Mouse (Mus musculus) myocyte (in vitro differentiated cells): Measurements from ENCODE around the gene Heatr1. TPM values are rescaled to one million over a fixed set of nuclear protein-coding genes. Genes with fewer than 3 reads are reported as not detected.

Experiments
- H3K27me3 ChIP-seq: one replicate; pipeline ENCODE4 v1.6.1; 2011; ENCODE audit not compliant: control insufficient read depth, insufficient read depth, insufficient read length
- H3K36me3 ChIP-seq: one replicate; pipeline ENCODE4 v1.6.1; 2011; ENCODE audit not compliant: control insufficient read depth, insufficient read depth
- H3K4me2 ChIP-seq: one replicate; pipeline ENCODE4 v1.6.1; 2011; ENCODE audit warnings: low read depth, control low read depth
- H3K4me3 ChIP-seq: one replicate; pipeline ENCODE4 v1.5.1; 2011; ENCODE audit warnings: mild to moderate bottlenecking, control low read depth, moderate library complexity
- H3K79me2 ChIP-seq: one replicate; pipeline ENCODE4 v1.6.1; 2011; ENCODE audit not compliant: control insufficient read depth, insufficient read depth
- H3ac ChIP-seq: one replicate; pipeline ENCODE4 v1.6.1; 2011; ENCODE audit not compliant: control insufficient read depth, insufficient read length
- CEBPB ChIP-seq: IDR thresholded peaks from 2 replicates; pipeline ENCODE4 v1.6.1; 2011; ENCODE audit warnings: mild to moderate bottlenecking, moderate library complexity; ENCODE audit not compliant: poor library complexity, insufficient read depth, severe bottlenecking
- E2F4 ChIP-seq: IDR thresholded peaks from one replicate; pipeline ENCODE4 v1.6.1; 2011; ENCODE audit warnings: mild to moderate bottlenecking, control low read depth, moderate library complexity; ENCODE audit not compliant: insufficient read depth
- MAX ChIP-seq: IDR thresholded peaks from one replicate; pipeline ENCODE4 v1.6.1; 2011; ENCODE audit warnings: low read depth, mild to moderate bottlenecking, control low read depth
- MYOD1 ChIP-seq, 3 experiments: IDR thresholded peaks; one replicate each; pipeline ENCODE4 v1.6.1; 2011; ENCODE audit warnings: control low read depth in 2 of 3, low read depth in 2 of 3, mild to moderate bottlenecking in 2 of 3, moderate library complexity in 1 of 3; ENCODE audit not compliant: insufficient read length in 2 of 3, control insufficient read depth in 1 of 3
- MYOG ChIP-seq, 3 experiments: IDR thresholded peaks; one replicate each; pipeline ENCODE4 v1.6.1; 2011; ENCODE audit warnings: control low read depth in 2 of 3, low read depth in 2 of 3, mild to moderate bottlenecking in 2 of 3; ENCODE audit not compliant: insufficient read length in 2 of 3, control insufficient read depth in 1 of 3, insufficient read depth in 1 of 3
- POLR2A ChIP-seq: IDR thresholded peaks from one replicate; pipeline ENCODE4 v1.6.1; 2011; ENCODE audit warnings: low read depth, mild to moderate bottlenecking, control low read depth, moderate library complexity; ENCODE audit not compliant: insufficient read length
- POLR2AphosphoS2 ChIP-seq: IDR thresholded peaks from one replicate; pipeline ENCODE4 v1.6.1; 2011; ENCODE audit warnings: low read depth, control low read depth; ENCODE audit not compliant: insufficient read length
- REST ChIP-seq: IDR thresholded peaks from one replicate; pipeline ENCODE4 v1.6.1; 2011; ENCODE audit warnings: mild to moderate bottlenecking, control low read depth, moderate library complexity; ENCODE audit not compliant: insufficient read depth, insufficient read length
- SRF ChIP-seq: IDR thresholded peaks from one replicate; pipeline ENCODE4 v1.6.1; 2011; ENCODE audit warnings: low read depth; ENCODE audit not compliant: control insufficient read depth, insufficient read length
- TCF12 ChIP-seq: IDR thresholded peaks from one replicate; pipeline ENCODE4 v1.6.1; 2011; ENCODE audit warnings: mild to moderate bottlenecking, control low read depth; ENCODE audit not compliant: poor library complexity, insufficient read depth, severe bottlenecking
- TCF3 ChIP-seq: IDR thresholded peaks from one replicate; pipeline ENCODE4 v1.6.1; 2011; ENCODE audit warnings: low read depth, control low read depth; ENCODE audit not compliant: insufficient read length
- USF1 ChIP-seq: IDR thresholded peaks from one replicate; pipeline ENCODE4 v1.6.1; 2011; ENCODE audit warnings: low read depth, mild to moderate bottlenecking, control low read depth, moderate library complexity
- polyA plus RNA-seq: library from polyadenylated mRNA; unstranded; fragments of >200 nt; fragmentation: generic; extraction: Trizol; gene quantifications from one replicate; pipeline ENCODE4 v1.2.1, GENCODE M21; 2012; ENCODE audit warnings: missing spikeins

The Heatr1 gene
- polyA plus RNA-seq, 1 experiment = 23.6 TPM

- Histone ChIP-seq H3K36me3 (peaks cover 58% of the 10 kb centered on the region), H3ac (no peak overlapping the region), H3K27me3 (no peaks in the 10 kb centered on the region), H3K4me2 (no peak overlapping the region), H3K4me3 (no peak overlapping the region), H3K79me2 (no peaks in the 10 kb centered on the region)
- no peak for TF ChIP-seq POLR2AphosphoS2
- TF ChIP-seq REST = no peak
- TF ChIP-seq POLR2A = no peak
- TF ChIP-seq MYOG (IDR thresholded peaks at IDR 0.05; ENCODE audit: control insufficient read depth in 1 of 3, insufficient read depth in 1 of 3, insufficient read length in 2 of 3, low read depth in 2 of 3) = no peak
- TF ChIP-seq MAX = no peak
- no peak for TF ChIP-seq TCF3
- no peak for TF ChIP-seq USF1
- TF ChIP-seq SRF = no peak
- TF ChIP-seq TCF12 = no peak
- no peak for TF ChIP-seq MYOD1 (IDR thresholded peaks at IDR 0.05; ENCODE audit: control insufficient read depth in 1 of 3, insufficient read length in 2 of 3, low read depth in 2 of 3)
- no peak for TF ChIP-seq E2F4
These were observed 25.8 kb downstream of the Heatr1 start for GRCm38 (mm10) chr13:12420596-12420995.

GRCm38 (mm10) chr13:12428556-12428955 lies 33.7 kb downstream of the Heatr1 start:
- H3K79me2 ChIP-seq = no peaks in the 10 kb centered on the region
- TF ChIP-seq USF1 (no peak), REST (no peak), SRF (no peak)
- H3K4me2 ChIP-seq = no peak overlapping the region
- no peak overlapping the region for H3ac ChIP-seq
- no peak overlapping the region for H3K4me3 ChIP-seq
- H3K27me3 ChIP-seq = no peaks in the 10 kb centered on the region
- peaks cover 65% of the 10 kb centered on the region for H3K36me3 ChIP-seq

GRCm38 (mm10) chr13:12433843-12434242 lies 39.0 kb downstream of the Heatr1 start:
- Histone ChIP-seq H3K4me3 (no peak overlapping the region), H3K4me2 (no peak overlapping the region), H3K79me2 (no peaks in the 10 kb centered on the region), H3ac (no peak overlapping the region), H3K36me3 (peaks cover 47% of the 10 kb centered on the region), H3K27me3 (no peaks in the 10 kb centered on the region)
- TF ChIP-seq USF1 (no peak), REST (no peak), POLR2AphosphoS2 (no peak), TCF12 (no peak), MYOG (IDR thresholded peaks at IDR 0.05; ENCODE audit: control insufficient read depth in 1 of 3, insufficient read depth in 1 of 3, insufficient read length in 2 of 3, low read depth in 2 of 3) (no peak), CEBPB (no peak), SRF (no peak), E2F4 (no peak), TCF3 (no peak), POLR2A (no peak), MAX (no peak), MYOD1 (IDR thresholded peaks at IDR 0.05; ENCODE audit: control insufficient read depth in 1 of 3, insufficient read length in 2 of 3, low read depth in 2 of 3) (no peak)

- TF ChIP-seq CEBPB = no peak
- TF ChIP-seq MAX = no peak
- no peak for TF ChIP-seq TCF3
- TF ChIP-seq TCF12 = no peak
- TF ChIP-seq SRF = no peak
- TF ChIP-seq MYOD1 (IDR thresholded peaks at IDR 0.05; ENCODE audit: control insufficient read depth in 1 of 3, insufficient read length in 2 of 3, low read depth in 2 of 3) = no peak
- no peak for TF ChIP-seq MYOG (IDR thresholded peaks at IDR 0.05; ENCODE audit: control insufficient read depth in 1 of 3, insufficient read depth in 1 of 3, insufficient read length in 2 of 3, low read depth in 2 of 3)
- no peak for TF ChIP-seq E2F4
- TF ChIP-seq POLR2A = no peak
- TF ChIP-seq POLR2AphosphoS2 = no peak
- TF ChIP-seq USF1 = no peak
- Histone ChIP-seq H3K36me3 (peaks cover 15% of the 10 kb centered on the region), H3K79me2 (no peaks in the 10 kb centered on the region), H3K4me3 (no peak overlapping the region), H3K27me3 (no peaks in the 10 kb centered on the region), H3K4me2 (no peak overlapping the region), H3ac (no peak overlapping the region)
These were observed 44.8 kb downstream of the Heatr1 start for GRCm38 (mm10) chr13:12439586-12439985.

- peaks cover 14% of the 10 kb centered on the region for H3K36me3 ChIP-seq
- no peak overlapping the region for H3ac ChIP-seq
- no peaks in the 10 kb centered on the region for H3K27me3 ChIP-seq
- H3K4me3 ChIP-seq = no peak overlapping the region
- no peak for TF ChIP-seq MYOD1 (IDR thresholded peaks at IDR 0.05; ENCODE audit: control insufficient read depth in 1 of 3, insufficient read length in 2 of 3, low read depth in 2 of 3)
- no peak for TF ChIP-seq TCF12
- TF ChIP-seq E2F4 = no peak
- TF ChIP-seq TCF3 = no peak
- no peak for TF ChIP-seq CEBPB
- no peak for TF ChIP-seq POLR2AphosphoS2
- no peak for TF ChIP-seq MAX
- TF ChIP-seq MYOG (IDR thresholded peaks at IDR 0.05; ENCODE audit: control insufficient read depth in 1 of 3, insufficient read depth in 1 of 3, insufficient read length in 2 of 3, low read depth in 2 of 3) = no peak
- TF ChIP-seq POLR2A = no peak
- no peak for TF ChIP-seq USF1
- TF ChIP-seq REST = no peak
- no peak for TF ChIP-seq SRF
- no peaks in the 10 kb centered on the region for H3K79me2 ChIP-seq
- H3K4me2 ChIP-seq = no peak overlapping the region
These were observed 46.0 kb downstream of the Heatr1 start for GRCm38 (mm10) chr13:12440813-12441212.
